Mouse (Mus musculus): ENCODE results near the gene Gm1043. TPM values are rescaled to one million over a fixed set of nuclear protein-coding genes. Genes with fewer than 3 reads are reported as not detected.
A peak's percentile ranks its signal among the peaks of the same experiment; 100 is the strongest.

Gm1043 gene
- polyA plus RNA-seq, 1 experiment from 2014 or later = not detected

- ATAC-seq (ENCODE audit: low FRiP score, low TSS enrichment) = no peak
- H3K27ac ChIP-seq (ENCODE audit: low read length) = no peak overlapping the region; the same call in 1 of the 2 replicates
- no peak overlapping the region for H3K4me2 ChIP-seq (replicated peaks; ENCODE audit: low read depth, low read length)
- H3K4me3 ChIP-seq (ENCODE audit: low read length) = no peak overlapping the region; the same call in 1 of the 2 replicates
- 22% methylated on average over 9 of the region's 9 CpGs for WGBS
- no peaks in the 10 kb centered on the region for H3K9me3 ChIP-seq (ENCODE audit: low read length)
- peaks cover 73% of the 10 kb centered on the region for H3K27me3 ChIP-seq (ENCODE audit: insufficient read depth, low read length)
- H3K9ac ChIP-seq (replicated peaks; ENCODE audit: low read length) = no peak overlapping the region
- peaks cover 26% of the 10 kb centered on the region for H3K4me1 ChIP-seq (ENCODE audit: insufficient read depth, low read length)
- no peaks in the 10 kb centered on the region for H3K36me3 ChIP-seq (ENCODE audit: insufficient read depth, low read length)
Observed at GRCm38 (mm10) chr5:37244666-37245242, 159.6 kb downstream of the Gm1043 start.

GRCm38 (mm10) chr5:37245651-37246050, 160.5 kb downstream of the Gm1043 start:
- WGBS = under 1% methylated on average over 32 of the region's 42 CpGs
- peak overlapping the region; percentile 50 for H3K9ac ChIP-seq (replicated peaks; ENCODE audit: low read length)
- no peaks in the 10 kb centered on the region for H3K36me3 ChIP-seq (ENCODE audit: insufficient read depth, low read length)
- peaks cover 64% of the 10 kb centered on the region for H3K27me3 ChIP-seq (ENCODE audit: insufficient read depth, low read length)
- peak overlapping the region; percentile 51 for H3K4me3 ChIP-seq (ENCODE audit: low read length)
- peak overlapping the region; percentile 74 for H3K4me2 ChIP-seq (replicated peaks; ENCODE audit: low read depth, low read length)
- no peaks in the 10 kb centered on the region for H3K9me3 ChIP-seq (ENCODE audit: low read length)
- ATAC-seq (ENCODE audit: low FRiP score, low TSS enrichment) = peak; percentile 59; the same call in 1 of the 2 replicates
- H3K27ac ChIP-seq (ENCODE audit: low read length) = no peak overlapping the region
- H3K4me1 ChIP-seq (ENCODE audit: insufficient read depth, low read length) = peaks cover 26% of the 10 kb centered on the region

- H3K36me3 ChIP-seq (ENCODE audit: insufficient read depth, low read length) = no peaks in the 10 kb centered on the region
- 2% methylated on average over 29 of the region's 37 CpGs for WGBS
- peak overlapping the region; percentile 50 for H3K9ac ChIP-seq (replicated peaks; ENCODE audit: low read length)
- peaks cover 57% of the 10 kb centered on the region for H3K27me3 ChIP-seq (ENCODE audit: insufficient read depth, low read length)
- peak overlapping the region; percentile 51 for H3K4me3 ChIP-seq (ENCODE audit: low read length)
- H3K27ac ChIP-seq (ENCODE audit: low read length) = no peak overlapping the region
- no peak for ATAC-seq (ENCODE audit: low FRiP score, low TSS enrichment)
- peak overlapping the region; percentile 74 for H3K4me2 ChIP-seq (replicated peaks; ENCODE audit: low read depth, low read length)
- H3K9me3 ChIP-seq (ENCODE audit: low read length) = no peaks in the 10 kb centered on the region
- peaks cover 26% of the 10 kb centered on the region for H3K4me1 ChIP-seq (ENCODE audit: insufficient read depth, low read length)
Observed at GRCm38 (mm10) chr5:37246138-37246910, 161.2 kb downstream of the Gm1043 start.

GRCm38 (mm10) chr5:37247456-37247855, 162.3 kb downstream of the Gm1043 start:
- WGBS = 62% methylated on average over 4 of the region's 4 CpGs
- peaks cover 46% of the 10 kb centered on the region for H3K27me3 ChIP-seq (ENCODE audit: insufficient read depth, low read length)
- H3K4me2 ChIP-seq (replicated peaks; ENCODE audit: low read depth, low read length) = no peak overlapping the region
- no peak overlapping the region for H3K9ac ChIP-seq (replicated peaks; ENCODE audit: low read length)
- no peak overlapping the region for H3K27ac ChIP-seq (ENCODE audit: low read length)
- no peak overlapping the region for H3K4me3 ChIP-seq (ENCODE audit: low read length)
- ATAC-seq (ENCODE audit: low FRiP score, low TSS enrichment) = no peak
- peaks cover 16% of the 10 kb centered on the region for H3K4me1 ChIP-seq (ENCODE audit: insufficient read depth, low read length)
- H3K36me3 ChIP-seq (ENCODE audit: insufficient read depth, low read length) = no peaks in the 10 kb centered on the region
- H3K9me3 ChIP-seq (ENCODE audit: low read length) = no peaks in the 10 kb centered on the region

GRCm38 (mm10) chr5:37248870-37249269, 163.7 kb downstream of the Gm1043 start:
- H3K9ac ChIP-seq (replicated peaks; ENCODE audit: low read length) = no peak overlapping the region
- no peak overlapping the region for H3K27ac ChIP-seq (ENCODE audit: low read length)
- no peak overlapping the region for H3K4me3 ChIP-seq (ENCODE audit: low read length)
- no peak for ATAC-seq (ENCODE audit: low FRiP score, low TSS enrichment)
- no peaks in the 10 kb centered on the region for H3K9me3 ChIP-seq (ENCODE audit: low read length)
- WGBS = 82% methylated on average over 3 of the region's 3 CpGs
- H3K27me3 ChIP-seq (ENCODE audit: insufficient read depth, low read length) = peaks cover 33% of the 10 kb centered on the region
- no peak overlapping the region for H3K4me2 ChIP-seq (replicated peaks; ENCODE audit: low read depth, low read length)
- peaks cover 14% of the 10 kb centered on the region for H3K4me1 ChIP-seq (ENCODE audit: insufficient read depth, low read length)
- no peaks in the 10 kb centered on the region for H3K36me3 ChIP-seq (ENCODE audit: insufficient read depth, low read length)

GRCm38 (mm10) chr5:37251596-37251995, 166.4 kb downstream of the Gm1043 start:
- no peaks in the 10 kb centered on the region for H3K9me3 ChIP-seq (ENCODE audit: low read length)
- no peak overlapping the region for H3K4me2 ChIP-seq (replicated peaks; ENCODE audit: low read depth, low read length)
- peaks cover 6% of the 10 kb centered on the region for H3K27me3 ChIP-seq (ENCODE audit: insufficient read depth, low read length)
- WGBS = 70% methylated on average over 3 of the region's 3 CpGs
- H3K36me3 ChIP-seq (ENCODE audit: insufficient read depth, low read length) = no peaks in the 10 kb centered on the region
- H3K27ac ChIP-seq (ENCODE audit: low read length) = no peak overlapping the region
- no peak for ATAC-seq (ENCODE audit: low FRiP score, low TSS enrichment)
- H3K4me3 ChIP-seq (ENCODE audit: low read length) = no peak overlapping the region
- H3K9ac ChIP-seq (replicated peaks; ENCODE audit: low read length) = no peak overlapping the region
- H3K4me1 ChIP-seq (ENCODE audit: insufficient read depth, low read length) = no peaks in the 10 kb centered on the region

GRCm38 (mm10) chr5:37252101-37252804, 167.1 kb downstream of the Gm1043 start:
- no peaks in the 10 kb centered on the region for H3K36me3 ChIP-seq (ENCODE audit: insufficient read depth, low read length)
- H3K9ac ChIP-seq (replicated peaks; ENCODE audit: low read length) = no peak overlapping the region

GRCm38 (mm10) chr5:37254523-37254922, 169.4 kb downstream of the Gm1043 start:
- Histone ChIP-seq H3K9ac (replicated peaks; ENCODE audit: low read length) (no peak overlapping the region), H3K27me3 (ENCODE audit: insufficient read depth, low read length) (no peaks in the 10 kb centered on the region), H3K4me3 (ENCODE audit: low read length) (no peak overlapping the region), H3K27ac (ENCODE audit: low read length) (no peak overlapping the region), H3K9me3 (ENCODE audit: low read length) (no peaks in the 10 kb centered on the region), H3K4me2 (replicated peaks; ENCODE audit: low read depth, low read length) (no peak overlapping the region), H3K36me3 (ENCODE audit: insufficient read depth, low read length) (no peaks in the 10 kb centered on the region), H3K4me1 (ENCODE audit: insufficient read depth, low read length) (no peaks in the 10 kb centered on the region)
- 77% methylated on average over 4 of the region's 4 CpGs for WGBS
- no peak for ATAC-seq (ENCODE audit: low FRiP score, low TSS enrichment)

More at GRCm38 (mm10) chr5:37252101-37252804, 167.1 kb downstream of the Gm1043 start:
- Histone ChIP-seq H3K27me3 (ENCODE audit: insufficient read depth, low read length) (peaks cover 1% of the 10 kb centered on the region; the same call in 1 of the 2 replicates), H3K27ac (ENCODE audit: low read length) (no peak overlapping the region), H3K4me1 (ENCODE audit: insufficient read depth, low read length) (no peaks in the 10 kb centered on the region), H3K4me3 (ENCODE audit: low read length) (no peak overlapping the region), H3K4me2 (replicated peaks; ENCODE audit: low read depth, low read length) (no peak overlapping the region), H3K9me3 (ENCODE audit: low read length) (no peaks in the 10 kb centered on the region)
- ATAC-seq (ENCODE audit: low FRiP score, low TSS enrichment) = no peak
- WGBS = 83% methylated on average over 9 of the region's 9 CpGs

- ATAC-seq (ENCODE audit: low FRiP score, low TSS enrichment) = no peak
- Histone ChIP-seq H3K4me1 (ENCODE audit: insufficient read depth, low read length) (no peaks in the 10 kb centered on the region), H3K36me3 (ENCODE audit: insufficient read depth, low read length) (no peaks in the 10 kb centered on the region), H3K9me3 (ENCODE audit: low read length) (no peaks in the 10 kb centered on the region), H3K4me2 (replicated peaks; ENCODE audit: low read depth, low read length) (no peak overlapping the region), H3K4me3 (ENCODE audit: low read length) (no peak overlapping the region), H3K27me3 (ENCODE audit: insufficient read depth, low read length) (no peaks in the 10 kb centered on the region), H3K27ac (ENCODE audit: low read length) (no peak overlapping the region), H3K9ac (replicated peaks; ENCODE audit: low read length) (no peak overlapping the region)
- WGBS = 67% methylated on average over 7 of the region's 7 CpGs
Observed at GRCm38 (mm10) chr5:37256823-37257222, 171.7 kb downstream of the Gm1043 start.
